Mouse (Mus musculus): ENCODE data around the gene Vmn2r90. TPM values are rescaled to one million over a fixed set of nuclear protein-coding genes. Genes with fewer than 3 reads are reported as not detected.
"Not testable (repeated sequence)": the region's sequence is repeated elsewhere in the genome, so short reads cannot be mapped to it uniquely, and the experiment has no call there.

The Vmn2r90 gene
- polyA plus RNA-seq (2014; fragmentation: Nextera tagmentation; extraction: Ambion mirVana), result not detected in 2 replicates

DNA sequence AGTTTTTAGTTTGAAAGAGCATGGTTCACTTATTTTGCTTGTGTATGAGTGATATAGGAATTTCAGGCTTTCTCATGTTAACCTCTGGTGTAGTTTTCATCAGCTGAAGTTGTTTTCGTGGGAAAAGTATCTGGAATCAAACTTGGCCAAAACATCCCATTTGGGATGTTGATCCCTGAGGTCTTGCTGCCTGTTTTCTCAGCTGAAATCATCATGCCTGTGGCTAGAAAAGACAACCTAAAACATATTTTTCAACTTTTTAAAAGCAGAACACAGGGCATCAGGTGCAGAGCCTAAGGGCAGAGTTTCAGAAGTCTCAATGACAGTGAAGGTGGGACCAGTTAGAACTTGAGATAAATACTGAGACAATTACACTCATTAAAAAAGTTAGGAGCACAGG is at the start of gene Vmn2r90:
Gene Vmn2r90 (plus strand): TSS at position 301 of the 400 bp plus-strand sequence.
- no peaks in the 10 kb centered on the region for H3K36me3 ChIP-seq (ENCODE audit: control insufficient read depth, insufficient read depth, low read length)
- H3K27ac ChIP-seq (ENCODE audit: low read depth, low read length), result no peak within 1 kb of the TSS
- ATAC-seq (replicated peaks; ENCODE audit: low FRiP score) (no peak), DNase-seq (ENCODE audit: low spot score) (no peak)
- H3K4me2 ChIP-seq (ENCODE audit: low read depth, low read length, severe bottlenecking), result no peak within 1 kb of the TSS
- no peak within 1 kb of the TSS for H3K4me3 ChIP-seq (ENCODE audit: low read depth, low read length)
- H3K9ac ChIP-seq (ENCODE audit: low read length), result no peak within 1 kb of the TSS
- H3K9me3 ChIP-seq (ENCODE audit: control insufficient read depth, low read length), result no peaks in the 10 kb centered on the region
- H3K27me3 ChIP-seq (ENCODE audit: control insufficient read depth, insufficient read depth, low read length), result no peaks in the 10 kb centered on the region
- H3K4me1 ChIP-seq (replicated peaks; ENCODE audit: control insufficient read depth, insufficient read depth, low read length), result no peaks in the 10 kb centered on the region
- 69% methylated on average over 1 of the region's 1 CpGs for WGBS

DNA sequence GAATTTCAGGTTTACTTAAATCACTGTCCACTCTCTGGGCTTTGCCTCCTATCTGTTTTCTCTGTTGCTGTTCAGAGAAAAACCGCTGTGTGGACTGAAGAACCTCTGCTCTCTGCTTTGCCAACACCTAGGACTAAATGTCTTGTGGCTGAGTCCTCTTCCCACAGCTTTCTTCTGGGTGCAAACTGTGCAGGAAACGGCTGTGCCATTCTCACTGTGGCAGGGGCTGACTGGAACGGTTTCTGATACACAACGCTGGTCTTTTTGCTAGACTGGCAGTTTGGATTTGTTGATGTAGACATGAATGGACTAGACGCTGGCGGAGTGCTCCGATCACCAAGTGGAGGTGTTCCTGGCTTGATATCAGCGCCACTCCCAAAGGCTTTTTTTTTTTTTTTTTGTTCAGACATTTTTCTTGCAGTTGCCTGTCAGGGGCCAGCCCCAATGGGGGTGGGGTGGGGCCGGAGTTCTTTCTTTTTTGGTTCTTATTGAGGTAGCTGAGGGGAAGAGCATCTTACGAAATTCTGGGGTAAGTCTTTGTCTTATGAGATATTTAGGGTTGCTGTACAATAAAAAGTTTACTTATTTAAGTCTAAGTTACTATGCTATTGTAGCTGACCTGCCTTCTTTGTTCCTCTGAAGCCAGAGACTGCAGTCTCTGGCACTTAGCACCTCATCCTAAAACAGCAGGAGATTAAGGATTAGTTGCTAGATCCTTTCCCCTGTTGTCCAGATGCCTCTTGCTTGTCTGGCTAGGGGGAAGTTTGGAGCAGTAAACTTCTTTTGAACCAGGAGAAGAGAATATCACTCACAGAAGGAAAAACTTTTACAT is 48.3 kb upstream of the Vmn2r90 start:
- no peak overlapping the region for H3K9ac ChIP-seq (ENCODE audit: low read length)
- H3K9me3 ChIP-seq (ENCODE audit: control insufficient read depth, low read length), result no peaks in the 10 kb centered on the region
- WGBS, result 15% methylated on average over 10 of the region's 10 CpGs
- H3K27ac ChIP-seq (ENCODE audit: low read depth, low read length), result no peak overlapping the region
- H3K4me1 ChIP-seq (replicated peaks; ENCODE audit: control insufficient read depth, insufficient read depth, low read length), result 0 out of 2 replicates have a peak, but pooled peaks cover 4% of the 10 kb centered on the region
- peak; percentile 46; the same call in 1 of the 2 replicates for ATAC-seq (replicated peaks; ENCODE audit: low FRiP score)
- no peaks in the 10 kb centered on the region for H3K36me3 ChIP-seq (ENCODE audit: control insufficient read depth, insufficient read depth, low read length)
- DNase-seq (ENCODE audit: low spot score), result peak; percentile 48
- H3K4me2 ChIP-seq (ENCODE audit: low read depth, low read length, severe bottlenecking), result peak overlapping the region; percentile 32; the same call in 1 of the 2 replicates
- no peak overlapping the region for H3K4me3 ChIP-seq (ENCODE audit: low read depth, low read length)
- no peaks in the 10 kb centered on the region for H3K27me3 ChIP-seq (ENCODE audit: control insufficient read depth, insufficient read depth, low read length)

- 0 out of 2 replicates have a peak, but pooled peaks cover 4% of the 10 kb centered on the region for H3K4me1 ChIP-seq (replicated peaks; ENCODE audit: control insufficient read depth, insufficient read depth, low read length)
- DNase-seq (ENCODE audit: low spot score) (no peak), ATAC-seq (replicated peaks; ENCODE audit: low FRiP score) (peak; percentile 51; the same call in 1 of the 2 replicates)
- H3K4me2 ChIP-seq (ENCODE audit: low read depth, low read length, severe bottlenecking), result no peak overlapping the region
- no peaks in the 10 kb centered on the region for H3K9me3 ChIP-seq (ENCODE audit: control insufficient read depth, low read length)
- H3K27ac ChIP-seq (ENCODE audit: low read depth, low read length), result no peak overlapping the region
- no peak overlapping the region for H3K4me3 ChIP-seq (ENCODE audit: low read depth, low read length)
- no peaks in the 10 kb centered on the region for H3K36me3 ChIP-seq (ENCODE audit: control insufficient read depth, insufficient read depth, low read length)
- H3K27me3 ChIP-seq (ENCODE audit: control insufficient read depth, insufficient read depth, low read length), result no peaks in the 10 kb centered on the region
- no peak overlapping the region for H3K9ac ChIP-seq (ENCODE audit: low read length)
- WGBS, result 32% methylated on average over 2 of the region's 2 CpGs
Observed at GRCm38 (mm10) chr17:17655829-17656176, 47.7 kb upstream of the Vmn2r90 start.

DNA sequence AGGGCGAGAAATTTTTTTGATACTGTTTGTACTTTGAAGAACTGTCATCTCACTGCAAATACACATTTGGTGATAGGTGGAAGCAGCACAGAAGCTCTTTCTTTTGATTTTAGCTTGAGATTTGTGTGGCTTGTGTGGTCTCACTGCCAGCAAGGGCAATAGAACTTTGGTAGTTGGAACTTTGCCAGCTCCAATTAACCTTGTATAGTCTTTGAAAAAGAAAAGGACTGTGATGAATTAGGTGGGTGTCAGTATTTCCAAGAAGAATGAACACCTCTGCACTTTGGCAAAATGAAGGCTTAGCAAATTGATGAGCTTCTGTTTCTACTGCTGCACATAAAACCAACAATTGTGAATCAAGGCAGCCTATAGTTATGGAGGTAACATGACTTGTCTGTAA is 24.8 kb upstream of the Vmn2r90 start:
- ATAC-seq (replicated peaks; ENCODE audit: low FRiP score), result peak; percentile 44; the same call in 1 of the 2 replicates
- Histone ChIP-seq H3K27ac (ENCODE audit: low read depth, low read length) (no peak overlapping the region), H3K4me1 (replicated peaks; ENCODE audit: control insufficient read depth, insufficient read depth, low read length) (no peaks in the 10 kb centered on the region)

DNA sequence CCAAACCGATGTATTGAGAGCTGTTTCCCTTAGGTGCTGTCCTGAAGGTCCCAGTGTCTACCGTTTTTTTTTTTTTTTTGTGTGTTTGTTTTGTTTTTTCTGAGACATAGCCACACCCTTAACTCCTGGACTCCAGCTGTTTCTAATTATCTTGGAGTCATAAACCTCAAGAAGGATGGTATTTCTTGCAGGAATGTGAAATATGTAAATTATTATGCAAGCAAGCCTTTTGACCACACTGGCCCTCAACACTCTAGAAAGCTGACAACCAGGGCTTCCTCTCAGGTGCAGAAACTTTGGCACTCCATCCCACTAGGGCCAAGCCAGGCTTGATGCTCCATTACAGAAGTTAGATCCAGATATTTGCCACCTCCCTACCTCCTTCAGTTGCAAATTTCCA is 12.9 kb upstream of the Vmn2r90 start:
- Histone ChIP-seq H3K9me3 (ENCODE audit: control insufficient read depth, low read length) (no peaks in the 10 kb centered on the region), H3K4me2 (ENCODE audit: low read depth, low read length, severe bottlenecking) (no peak overlapping the region), H3K27me3 (ENCODE audit: control insufficient read depth, insufficient read depth, low read length) (no peaks in the 10 kb centered on the region), H3K27ac (ENCODE audit: low read depth, low read length) (no peak overlapping the region), H3K4me1 (replicated peaks; ENCODE audit: control insufficient read depth, insufficient read depth, low read length) (no peaks in the 10 kb centered on the region), H3K4me3 (ENCODE audit: low read depth, low read length) (no peak overlapping the region), H3K9ac (ENCODE audit: low read length) (no peak overlapping the region), H3K36me3 (ENCODE audit: control insufficient read depth, insufficient read depth, low read length) (no peaks in the 10 kb centered on the region)
- ATAC-seq (replicated peaks; ENCODE audit: low FRiP score) (no peak), DNase-seq (ENCODE audit: low spot score) (no peak)
- WGBS, result 71% methylated on average over 2 of the region's 2 CpGs

More for the DNA sequence above, 24.8 kb upstream of the Vmn2r90 start:
- no peak overlapping the region for H3K4me2 ChIP-seq (ENCODE audit: low read depth, low read length, severe bottlenecking)
- no peak overlapping the region for H3K4me3 ChIP-seq (ENCODE audit: low read depth, low read length)
- WGBS, result 80% methylated on average over 1 of the region's 1 CpGs
- H3K27me3 ChIP-seq (ENCODE audit: control insufficient read depth, insufficient read depth, low read length), result no peaks in the 10 kb centered on the region
- no peaks in the 10 kb centered on the region for H3K9me3 ChIP-seq (ENCODE audit: control insufficient read depth, low read length)
- H3K36me3 ChIP-seq (ENCODE audit: control insufficient read depth, insufficient read depth, low read length), result no peaks in the 10 kb centered on the region
- no peak for DNase-seq (ENCODE audit: low spot score)
- H3K9ac ChIP-seq (ENCODE audit: low read length), result no peak overlapping the region

DNA sequence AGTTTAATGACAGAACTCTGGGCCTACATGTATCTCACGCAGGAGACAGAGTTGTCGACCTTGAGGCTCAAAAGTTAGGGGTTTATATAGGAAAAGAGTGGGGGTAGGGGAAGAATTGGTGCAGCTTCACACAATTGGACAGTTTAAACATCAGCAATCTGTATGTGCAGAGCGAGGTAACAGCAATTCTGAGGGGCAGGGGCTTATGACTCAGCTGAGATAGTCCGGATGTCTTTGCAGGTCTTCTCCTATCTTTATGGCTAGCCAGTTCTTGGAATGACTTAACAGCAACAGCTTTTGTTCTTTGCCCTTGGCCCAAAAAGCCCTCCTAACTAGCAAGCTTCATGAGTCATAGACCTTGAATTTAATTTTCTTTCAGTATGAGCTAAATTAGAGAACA is 28.8 kb downstream of the Vmn2r90 start:
- H3K9me3 ChIP-seq (ENCODE audit: control insufficient read depth, low read length); DNase-seq (ENCODE audit: low spot score); H3K4me2 ChIP-seq (ENCODE audit: low read depth, low read length, severe bottlenecking); H3K36me3 ChIP-seq (ENCODE audit: control insufficient read depth, insufficient read depth, low read length); H3K4me1 ChIP-seq (replicated peaks; ENCODE audit: control insufficient read depth, insufficient read depth, low read length); H3K27ac ChIP-seq (ENCODE audit: low read depth, low read length); H3K27me3 ChIP-seq (ENCODE audit: control insufficient read depth, insufficient read depth, low read length); ATAC-seq (replicated peaks; ENCODE audit: low FRiP score); H3K4me3 ChIP-seq (ENCODE audit: low read depth, low read length); H3K9ac ChIP-seq (ENCODE audit: low read length): not testable (repeated sequence)
- 85% methylated on average over 4 of the region's 4 CpGs for WGBS

DNA sequence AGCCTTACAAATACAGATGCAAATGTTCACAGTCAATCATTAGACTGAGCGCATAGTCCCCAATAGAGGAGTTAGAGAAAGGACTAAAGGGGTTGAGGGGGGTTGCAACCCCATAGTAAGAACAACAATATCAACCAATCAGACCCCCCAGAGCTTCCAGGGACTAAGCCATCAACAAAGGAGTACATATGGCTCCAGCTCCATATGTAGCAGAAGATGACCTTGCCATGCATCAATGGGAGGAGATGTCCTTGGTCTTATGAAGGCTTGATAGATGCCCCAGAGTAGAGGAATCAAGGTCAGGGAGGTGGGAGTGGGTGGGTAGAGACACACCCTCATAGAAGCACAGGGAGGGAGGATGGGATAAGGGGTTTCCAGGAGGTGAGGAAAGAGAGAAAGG is 35.1 kb downstream of the Vmn2r90 start:
- Histone ChIP-seq H3K9ac (ENCODE audit: low read length) (no peak overlapping the region), H3K4me2 (ENCODE audit: low read depth, low read length, severe bottlenecking) (no peak overlapping the region), H3K9me3 (ENCODE audit: control insufficient read depth, low read length) (no peaks in the 10 kb centered on the region; the same call in 1 of the 2 replicates), H3K4me3 (ENCODE audit: low read depth, low read length) (no peak overlapping the region), H3K27me3 (ENCODE audit: control insufficient read depth, insufficient read depth, low read length) (no peaks in the 10 kb centered on the region), H3K36me3 (ENCODE audit: control insufficient read depth, insufficient read depth, low read length) (no peaks in the 10 kb centered on the region), H3K4me1 (replicated peaks; ENCODE audit: control insufficient read depth, insufficient read depth, low read length) (no peaks in the 10 kb centered on the region), H3K27ac (ENCODE audit: low read depth, low read length) (no peak overlapping the region)
- WGBS, result 88% methylated on average over 1 of the region's 1 CpGs
- ATAC-seq (replicated peaks; ENCODE audit: low FRiP score) (no peak), DNase-seq (ENCODE audit: low spot score) (no peak)

GRCm38 (mm10) chr17:17739300-17739699 is 35.8 kb downstream of the Vmn2r90 start:
- H3K27me3 ChIP-seq (ENCODE audit: control insufficient read depth, insufficient read depth, low read length); H3K36me3 ChIP-seq (ENCODE audit: control insufficient read depth, insufficient read depth, low read length); H3K4me1 ChIP-seq (replicated peaks; ENCODE audit: control insufficient read depth, insufficient read depth, low read length); H3K9ac ChIP-seq (ENCODE audit: low read length); H3K4me3 ChIP-seq (ENCODE audit: low read depth, low read length); ATAC-seq (replicated peaks; ENCODE audit: low FRiP score); H3K27ac ChIP-seq (ENCODE audit: low read depth, low read length); DNase-seq (ENCODE audit: low spot score); H3K4me2 ChIP-seq (ENCODE audit: low read depth, low read length, severe bottlenecking); H3K9me3 ChIP-seq (ENCODE audit: control insufficient read depth, low read length): not testable (repeated sequence)
- WGBS, result 91% methylated on average over 7 of the region's 7 CpGs

- H3K4me2 ChIP-seq (ENCODE audit: low read depth, low read length, severe bottlenecking); H3K36me3 ChIP-seq (ENCODE audit: control insufficient read depth, insufficient read depth, low read length); H3K27me3 ChIP-seq (ENCODE audit: control insufficient read depth, insufficient read depth, low read length); H3K9me3 ChIP-seq (ENCODE audit: control insufficient read depth, low read length); DNase-seq (ENCODE audit: low spot score); ATAC-seq (replicated peaks; ENCODE audit: low FRiP score); H3K4me1 ChIP-seq (replicated peaks; ENCODE audit: control insufficient read depth, insufficient read depth, low read length); H3K27ac ChIP-seq (ENCODE audit: low read depth, low read length); H3K9ac ChIP-seq (ENCODE audit: low read length); H3K4me3 ChIP-seq (ENCODE audit: low read depth, low read length): not testable (repeated sequence)
- 84% methylated on average over 5 of the region's 5 CpGs for WGBS
Observed at GRCm38 (mm10) chr17:17739936-17740335, 36.4 kb downstream of the Vmn2r90 start.
